Mouse (Mus musculus) midbrain, embryonic 12.5 days (tissue): ENCODE measurements around the gene Faap100. TPM values are rescaled to one million over a fixed set of nuclear protein-coding genes. Genes with fewer than 3 reads are reported as not detected.

Experiments used
- ATAC-seq: fragments of 200-750 bp; cut with Nextera tagmentation; 2 replicates; pipeline ENCODE4 v1.8.0; 2017; ENCODE audit warnings: low read depth, moderate TSS enrichment, moderate library complexity; ENCODE audit not compliant: low FRiP score
- H3K27ac ChIP-seq: fragments of 300-500 bp; sonication (generic); replicated peaks from 2 replicates; pipeline ENCODE4 v1.5.1; 2016; ENCODE audit warnings: mild to moderate bottlenecking
- H3K27me3 ChIP-seq: fragments of 300-500 bp; sonication (generic); 2 replicates; pipeline ENCODE4 v1.6.1; 2016; ENCODE audit warnings: mild to moderate bottlenecking
- H3K36me3 ChIP-seq: fragments of 300-500 bp; sonication (generic); 2 replicates; pipeline ENCODE4 v1.6.1; 2016
- H3K4me1 ChIP-seq: fragments of 300-500 bp; sonication (generic); 2 replicates; pipeline ENCODE4 v1.6.1; 2016
- H3K4me2 ChIP-seq: fragments of 300-500 bp; sonication (generic); replicated peaks from 2 replicates; pipeline ENCODE4 v1.6.1; 2016; ENCODE audit warnings: mild to moderate bottlenecking, moderate library complexity
- H3K4me3 ChIP-seq: fragments of 300-500 bp; sonication (generic); 2 replicates; pipeline ENCODE4 v1.5.1; 2016; ENCODE audit warnings: mild to moderate bottlenecking
- H3K9ac ChIP-seq: fragments of 300-500 bp; sonication (generic); replicated peaks from 2 replicates; pipeline ENCODE4 v1.6.1; 2016; ENCODE audit warnings: mild to moderate bottlenecking, moderate library complexity
- H3K9me3 ChIP-seq: fragments of 300-500 bp; sonication (generic); 2 replicates; pipeline ENCODE4 v1.6.1; 2016; ENCODE audit warnings: mild to moderate bottlenecking
- WGBS: fragments of 180-500 bp; shearing (Covaris S2); methylation state at CpG from one replicate; pipeline ENCODE4 v1.1.7; 2016; 5-methylcytosine and 5-hydroxymethylcytosine counted together
- polyA plus RNA-seq: library from polyadenylated mRNA; unstranded; fragments of >200 nt; fragmentation: Nextera tagmentation; extraction: Ambion mirVana; gene quantifications from 2 replicates; pipeline ENCODE4 v1.2.1, GENCODE M21; 2016

Gene Faap100
- polyA plus RNA-seq, 1 experiment from 2014 or later: 51.3 TPM

DNA sequence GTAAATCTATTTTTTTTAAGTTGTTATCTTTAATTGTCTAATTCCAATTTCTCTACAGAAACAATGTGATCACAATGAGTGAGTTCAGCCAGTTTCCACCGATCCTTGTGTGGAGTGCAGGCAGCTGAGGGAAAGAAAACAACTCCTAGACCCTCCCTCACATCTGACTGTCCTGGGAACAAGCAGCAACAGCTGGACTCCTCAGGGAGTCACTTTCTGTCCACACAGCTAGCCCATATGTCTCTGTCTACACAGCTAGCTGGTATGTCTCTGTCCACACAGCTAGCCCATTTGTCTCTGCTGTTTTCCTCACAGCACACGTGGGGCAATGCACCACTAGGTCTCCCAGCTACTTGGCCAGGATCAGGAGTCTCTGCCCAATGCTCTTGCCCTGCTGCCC is 19.0 kb upstream of the Faap100 start:
- H3K4me3 ChIP-seq: no peak overlapping the region
- no peak overlapping the region for H3K9ac ChIP-seq
- H3K4me2 ChIP-seq: no peak overlapping the region
- H3K27ac ChIP-seq: no peak overlapping the region
- ATAC-seq: no peak
- H3K9me3 ChIP-seq: no peaks in the 10 kb centered on the region
- WGBS: 84% methylated on average over 2 of the region's 2 CpGs
- peaks cover 71% of the 10 kb centered on the region for H3K36me3 ChIP-seq
- H3K27me3 ChIP-seq: no peaks in the 10 kb centered on the region
- no peaks in the 10 kb centered on the region for H3K4me1 ChIP-seq

DNA sequence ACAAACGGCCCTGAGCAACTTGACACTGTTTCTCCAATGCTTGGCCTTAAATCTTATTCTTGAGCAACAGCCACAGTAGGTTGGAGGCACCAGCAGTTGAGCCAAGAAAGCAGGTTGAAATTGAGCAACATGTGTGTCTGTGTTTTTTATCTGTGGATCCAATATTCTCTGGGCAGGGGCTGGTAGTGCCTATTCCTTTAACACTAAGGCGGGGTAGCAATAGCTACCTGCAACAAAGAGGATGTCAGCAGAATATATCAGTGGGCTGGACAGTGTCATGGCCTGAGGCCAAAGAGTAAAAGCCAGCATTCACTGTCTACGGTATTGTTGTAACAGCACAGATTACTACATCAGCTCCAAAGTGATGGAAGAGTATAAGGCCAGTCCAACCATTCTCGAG is 17.1 kb upstream of the Faap100 start:
- H3K36me3 ChIP-seq: peaks cover 64% of the 10 kb centered on the region
- no peak overlapping the region for H3K27ac ChIP-seq
- no peak for ATAC-seq
- H3K4me2 ChIP-seq: no peak overlapping the region
- no peaks in the 10 kb centered on the region for H3K27me3 ChIP-seq
- H3K4me1 ChIP-seq: no peaks in the 10 kb centered on the region
- H3K9me3 ChIP-seq: no peaks in the 10 kb centered on the region
- WGBS: 88% methylated on average over 4 of the region's 4 CpGs
- no peak overlapping the region for H3K4me3 ChIP-seq
- no peak overlapping the region for H3K9ac ChIP-seq

DNA sequence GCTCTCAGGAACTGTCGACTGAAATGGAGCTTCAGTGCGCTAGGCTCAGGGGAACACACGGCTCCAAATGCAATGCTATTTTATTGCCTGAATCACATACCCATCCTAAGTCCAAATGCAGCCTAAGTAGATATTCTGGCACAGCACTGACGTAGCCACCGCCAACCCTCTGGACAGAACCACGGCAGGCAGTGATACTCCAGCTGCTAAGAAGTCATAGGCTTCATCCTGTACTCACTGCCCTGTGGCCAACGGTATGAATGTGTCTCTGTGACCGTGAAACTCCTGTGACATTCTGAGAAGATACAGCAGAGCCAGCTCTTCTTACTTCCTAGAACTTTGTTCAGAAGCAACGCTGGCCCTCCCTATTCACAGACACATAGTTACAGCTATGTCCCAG is 10.0 kb upstream of the Faap100 start:
- H3K9ac ChIP-seq: no peak overlapping the region
- no peak for ATAC-seq

DNA sequence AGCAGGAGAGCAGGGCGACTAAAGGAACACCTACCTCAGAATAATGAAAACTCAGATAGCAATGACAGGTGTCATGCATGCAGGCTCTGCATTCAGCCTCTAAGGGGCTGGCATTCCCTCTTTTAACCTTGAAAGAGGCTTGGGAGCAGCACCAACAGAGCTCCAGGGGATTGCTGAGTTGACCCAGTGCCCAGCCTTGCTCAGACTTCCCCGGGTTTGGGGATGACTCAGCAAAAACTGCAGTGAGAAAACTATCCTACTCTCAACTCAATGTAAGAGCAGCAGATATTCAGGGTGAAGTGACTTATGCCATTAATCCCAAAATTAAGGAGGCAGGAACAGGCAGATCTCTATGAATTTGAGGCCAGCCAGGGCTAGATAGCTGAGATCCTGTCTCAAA is 8.6 kb upstream of the Faap100 start:
- H3K4me3 ChIP-seq: no peak overlapping the region
- 74% methylated on average over 2 of the region's 2 CpGs for WGBS
- no peak for ATAC-seq
- peaks cover 73% of the 10 kb centered on the region for H3K36me3 ChIP-seq
- no peak overlapping the region for H3K4me2 ChIP-seq
- H3K27ac ChIP-seq: no peak overlapping the region
- no peaks in the 10 kb centered on the region for H3K9me3 ChIP-seq
- no peaks in the 10 kb centered on the region for H3K4me1 ChIP-seq
- no peak overlapping the region for H3K9ac ChIP-seq
- no peaks in the 10 kb centered on the region for H3K27me3 ChIP-seq

More for the DNA sequence above, 10.0 kb upstream of the Faap100 start:
- H3K27ac ChIP-seq: no peak overlapping the region
- H3K9me3 ChIP-seq: no peaks in the 10 kb centered on the region
- no peak overlapping the region for H3K4me2 ChIP-seq
- H3K27me3 ChIP-seq: no peaks in the 10 kb centered on the region
- no peaks in the 10 kb centered on the region for H3K4me1 ChIP-seq
- no peak overlapping the region for H3K4me3 ChIP-seq
- H3K36me3 ChIP-seq: peaks cover 71% of the 10 kb centered on the region
- WGBS: 93% methylated on average over 9 of the region's 9 CpGs

DNA sequence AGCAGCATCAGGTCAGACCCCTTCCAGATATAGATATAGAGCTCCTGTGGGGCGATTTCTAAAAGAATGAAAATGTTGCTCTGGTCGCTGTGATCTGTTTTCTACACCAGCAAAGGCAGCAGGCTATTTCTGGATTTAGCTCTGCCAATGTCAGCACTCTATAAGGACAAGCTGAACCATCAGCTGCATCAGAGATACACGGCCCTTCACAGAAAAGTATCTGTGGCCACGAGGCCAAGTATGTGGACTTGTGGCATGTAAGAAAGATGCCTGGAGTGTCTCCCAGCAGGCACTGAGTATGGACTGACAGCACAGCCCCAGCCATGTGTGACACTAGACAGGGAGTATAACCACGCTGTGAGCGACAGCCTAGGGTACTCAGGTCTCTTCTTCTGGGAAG is 8.1 kb upstream of the Faap100 start:
- H3K4me3 ChIP-seq: no peak overlapping the region
- no peaks in the 10 kb centered on the region for H3K9me3 ChIP-seq
- WGBS: 93% methylated on average over 6 of the region's 6 CpGs
- no peaks in the 10 kb centered on the region for H3K4me1 ChIP-seq
- H3K9ac ChIP-seq: no peak overlapping the region
- no peak overlapping the region for H3K27ac ChIP-seq
- no peak overlapping the region for H3K4me2 ChIP-seq
- ATAC-seq: no peak
- H3K27me3 ChIP-seq: no peaks in the 10 kb centered on the region
- peaks cover 74% of the 10 kb centered on the region for H3K36me3 ChIP-seq

DNA sequence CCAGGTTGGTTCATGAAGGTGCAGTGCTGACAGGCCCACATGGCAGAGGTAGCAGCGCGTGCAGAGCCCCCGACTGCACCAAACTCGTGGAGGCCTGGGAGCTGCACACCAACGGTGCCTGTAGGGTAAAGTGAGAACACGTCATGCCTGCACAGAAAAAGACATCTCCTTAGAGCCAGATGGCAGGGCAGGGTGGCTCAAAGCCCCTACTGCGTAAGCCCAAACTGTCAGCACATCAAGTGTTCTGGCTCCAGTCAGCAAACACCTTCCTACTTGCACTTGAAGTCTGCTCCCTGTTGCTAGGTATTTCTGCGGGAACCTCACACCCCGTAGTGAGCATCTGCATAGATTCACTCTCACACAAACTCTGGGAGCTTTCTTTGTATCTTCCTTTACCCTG is 3.9 kb upstream of the Faap100 start:
- Histone ChIP-seq H3K27ac (no peak overlapping the region), H3K36me3 (peaks cover 71% of the 10 kb centered on the region), H3K4me2 (no peak overlapping the region), H3K27me3 (no peaks in the 10 kb centered on the region), H3K9me3 (no peaks in the 10 kb centered on the region), H3K9ac (no peak overlapping the region), H3K4me1 (peaks cover 16% of the 10 kb centered on the region), H3K4me3 (no peak overlapping the region)
- 98% methylated on average over 9 of the region's 9 CpGs for WGBS
- no peak for ATAC-seq

DNA sequence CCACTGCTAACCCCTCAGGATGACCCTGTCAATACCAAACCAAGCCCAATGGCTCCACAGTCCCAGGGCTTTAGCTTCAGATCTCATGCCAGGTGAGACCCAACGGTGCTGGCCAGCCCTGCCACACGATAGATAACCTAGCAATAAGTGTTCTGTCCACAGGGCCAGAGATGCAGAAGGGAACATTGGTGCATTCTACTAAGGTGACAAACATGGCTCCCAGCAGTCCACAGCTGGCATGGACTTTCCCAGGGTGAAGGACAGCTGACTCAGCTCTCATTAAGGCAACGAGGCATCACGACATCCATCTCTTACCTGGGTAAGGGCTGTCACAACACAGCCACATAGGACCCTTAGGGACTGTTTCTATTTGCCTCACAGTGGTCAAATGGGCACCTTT is 2.6 kb upstream of the Faap100 start:
- Histone ChIP-seq H3K4me2 (no peak overlapping the region), H3K9ac (no peak overlapping the region), H3K27ac (no peak overlapping the region), H3K36me3 (peaks cover 70% of the 10 kb centered on the region), H3K9me3 (no peaks in the 10 kb centered on the region), H3K4me3 (no peak overlapping the region), H3K27me3 (no peaks in the 10 kb centered on the region), H3K4me1 (peaks cover 25% of the 10 kb centered on the region)
- ATAC-seq: no peak
- WGBS: 97% methylated on average over 4 of the region's 4 CpGs

DNA sequence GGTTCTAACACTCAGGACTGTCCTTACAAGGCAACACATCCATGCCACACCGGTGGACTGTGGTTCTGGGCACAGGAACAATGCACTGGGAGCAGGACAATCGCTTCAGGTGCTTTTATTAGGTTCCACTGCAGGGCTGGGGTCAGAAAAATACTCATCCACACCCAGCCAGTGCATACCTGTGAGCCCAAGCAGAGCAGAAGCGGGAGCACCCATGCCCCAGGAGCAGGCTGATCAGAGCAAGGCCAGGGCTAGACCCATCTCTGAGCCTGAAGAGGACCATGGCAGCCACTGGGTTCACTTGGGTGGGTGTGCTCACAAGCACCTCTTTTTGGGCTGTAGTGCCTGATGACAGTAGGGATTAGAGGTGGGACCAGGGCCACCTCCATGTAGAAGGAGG is 1.7 kb upstream of the Faap100 start:
- 83% methylated on average over 3 of the region's 3 CpGs for WGBS
- Histone ChIP-seq H3K9me3 (no peaks in the 10 kb centered on the region), H3K9ac (no peak overlapping the region), H3K4me2 (no peak overlapping the region), H3K27me3 (no peaks in the 10 kb centered on the region), H3K4me3 (no peak overlapping the region), H3K36me3 (peaks cover 72% of the 10 kb centered on the region), H3K27ac (no peak overlapping the region), H3K4me1 (peaks cover 25% of the 10 kb centered on the region)
- ATAC-seq: no peak

DNA sequence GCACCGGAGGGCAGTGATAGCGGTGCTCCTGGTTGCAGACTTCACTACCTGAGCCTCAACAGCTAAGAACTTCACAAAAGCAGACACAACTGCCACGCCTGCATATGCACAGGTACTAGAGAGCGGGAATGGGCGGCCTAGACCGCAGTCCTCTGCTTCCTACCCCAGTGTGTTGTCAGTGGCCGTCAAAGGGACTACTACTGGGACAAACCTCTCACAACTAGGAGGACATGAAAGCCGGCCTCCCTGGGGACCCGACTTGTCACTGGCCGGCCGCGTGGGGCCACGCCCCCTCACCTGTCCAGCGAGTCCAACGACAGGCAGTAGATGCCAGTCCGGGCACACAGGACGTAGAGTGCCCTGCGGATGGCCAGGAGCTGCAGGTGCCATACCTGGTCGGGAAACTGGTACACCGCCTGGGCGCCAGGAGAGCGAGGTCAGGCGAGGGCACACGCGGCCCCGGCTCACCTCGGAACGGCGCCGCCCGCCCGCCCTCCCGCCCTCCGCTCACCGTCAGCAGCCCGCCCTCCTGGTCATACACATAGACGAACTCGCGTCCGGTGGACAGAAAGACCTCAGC is 443 bp downstream of the Faap100 start:
- 2% methylated on average over 40 of the region's 40 CpGs for WGBS
- Histone ChIP-seq H3K36me3 (peaks cover 73% of the 10 kb centered on the region), H3K9me3 (no peaks in the 10 kb centered on the region), H3K4me3 (peak overlapping the region; percentile 74), H3K4me2 (peak overlapping the region; percentile 98), H3K9ac (peak overlapping the region; percentile 84), H3K27ac (peak overlapping the region; percentile 72), H3K4me1 (peaks cover 25% of the 10 kb centered on the region), H3K27me3 (no peaks in the 10 kb centered on the region)
- ATAC-seq: peak; percentile 61

DNA sequence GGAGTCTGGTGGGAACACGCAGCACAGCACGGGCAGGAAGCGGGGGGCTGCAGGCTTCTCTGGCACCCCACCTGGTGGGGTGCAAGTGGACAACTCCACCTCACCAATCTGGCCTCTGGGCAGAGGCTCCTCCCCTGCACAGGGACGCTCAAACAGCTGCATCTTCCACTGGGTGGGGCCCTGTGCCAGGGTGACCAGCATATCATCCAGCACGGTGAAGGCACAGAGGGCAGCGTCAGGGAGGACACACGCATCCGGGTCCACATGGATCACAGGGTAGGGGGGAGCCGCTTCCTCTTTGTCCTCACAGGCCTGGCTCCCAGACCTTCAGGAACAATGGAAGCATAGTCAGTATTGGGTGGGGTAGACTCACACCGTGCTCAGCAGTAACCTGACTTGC is 1.2 kb downstream of the Faap100 start:
- H3K27ac ChIP-seq: no peak overlapping the region
- 82% methylated on average over 10 of the region's 10 CpGs for WGBS
- peak overlapping the region; percentile 74 for H3K4me3 ChIP-seq
- H3K27me3 ChIP-seq: no peaks in the 10 kb centered on the region
- H3K9ac ChIP-seq: peak overlapping the region; percentile 84; the same call in 1 of the 2 replicates
- H3K9me3 ChIP-seq: no peaks in the 10 kb centered on the region
- peak overlapping the region; percentile 98 for H3K4me2 ChIP-seq
- no peak for ATAC-seq
- H3K36me3 ChIP-seq: peaks cover 73% of the 10 kb centered on the region
- peaks cover 25% of the 10 kb centered on the region for H3K4me1 ChIP-seq

DNA sequence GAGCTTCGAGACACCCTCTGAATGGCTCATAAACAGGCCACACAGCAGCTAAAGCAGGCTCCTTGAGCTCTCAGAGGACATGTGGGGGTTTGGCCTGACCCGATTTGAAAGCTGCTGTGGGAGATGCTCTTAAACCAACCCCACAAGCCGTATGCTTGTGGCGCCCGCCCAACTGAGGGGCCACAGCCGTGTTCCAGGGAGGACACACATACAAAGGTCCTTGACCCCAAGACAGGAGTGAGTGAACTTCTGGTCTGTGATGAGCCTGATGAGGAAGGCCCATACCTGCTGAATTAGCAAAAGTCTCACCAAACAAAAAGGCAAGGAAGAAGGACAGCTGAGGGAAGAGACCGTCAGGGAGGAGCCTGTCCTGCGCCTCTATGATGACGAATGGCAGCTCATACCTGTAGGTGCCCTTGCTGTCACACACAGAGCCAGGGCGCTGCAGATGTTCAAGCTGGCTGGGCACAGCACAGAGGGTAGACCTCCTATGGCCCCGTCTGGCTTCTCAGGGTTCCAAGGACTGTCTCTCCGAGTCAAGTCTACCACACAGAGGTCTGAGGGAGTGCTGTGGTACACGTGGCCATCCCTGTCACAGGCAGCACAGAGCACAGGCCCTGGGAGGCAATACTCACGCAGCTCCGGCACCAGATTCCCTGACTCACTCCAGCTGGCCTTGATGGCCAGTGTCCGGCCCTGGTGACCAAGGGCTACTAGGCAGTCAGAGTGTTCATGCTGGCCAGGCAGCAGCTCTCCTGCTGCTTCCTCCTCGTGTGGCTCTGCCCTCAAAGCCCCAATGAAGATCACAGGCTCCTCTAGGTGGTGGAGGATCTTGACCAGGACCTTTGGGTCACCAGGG is 2.0 kb downstream of the Faap100 start:
- Histone ChIP-seq H3K27ac (no peak overlapping the region), H3K4me3 (no peak overlapping the region), H3K36me3 (peaks cover 73% of the 10 kb centered on the region), H3K4me2 (peak overlapping the region; percentile 98; the same call in 1 of the 2 replicates), H3K27me3 (no peaks in the 10 kb centered on the region), H3K9ac (no peak overlapping the region), H3K4me1 (peaks cover 25% of the 10 kb centered on the region), H3K9me3 (no peaks in the 10 kb centered on the region)
- 89% methylated on average over 17 of the region's 17 CpGs for WGBS
- no peak for ATAC-seq

DNA sequence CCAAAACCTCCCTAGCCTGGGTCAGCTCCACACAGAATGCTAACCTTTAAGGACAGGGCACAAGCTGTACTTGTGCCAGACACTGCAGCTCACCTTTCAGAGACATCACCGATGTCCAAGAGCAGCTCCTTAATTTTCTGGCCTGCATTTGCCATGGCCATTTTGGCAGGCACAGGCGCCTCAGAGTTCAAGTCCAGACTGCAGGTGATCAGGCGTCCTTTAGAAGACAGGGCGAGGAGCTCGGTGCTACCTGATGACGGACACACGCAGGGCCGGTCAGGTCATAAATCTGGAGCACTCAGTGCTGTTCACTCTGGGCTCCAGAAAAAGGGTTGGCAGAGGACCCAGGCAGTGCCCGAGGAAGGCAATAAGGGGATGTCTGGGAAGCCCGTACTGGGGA is 3.2 kb downstream of the Faap100 start:
- WGBS: 95% methylated on average over 10 of the region's 10 CpGs
- no peaks in the 10 kb centered on the region for H3K27me3 ChIP-seq
- no peak for ATAC-seq
- H3K36me3 ChIP-seq: peaks cover 71% of the 10 kb centered on the region
- no peak overlapping the region for H3K4me2 ChIP-seq
- peaks cover 25% of the 10 kb centered on the region for H3K4me1 ChIP-seq
- no peak overlapping the region for H3K9ac ChIP-seq
- no peak overlapping the region for H3K27ac ChIP-seq
- no peak overlapping the region for H3K4me3 ChIP-seq
- no peaks in the 10 kb centered on the region for H3K9me3 ChIP-seq
